Mouse (Mus musculus) embryonic stem cell, embryonic (primary cell): ENCODE measurements around the gene Nacc1.

ENCODE experiments used
- CTCF ChIA-PET, 4 experiments: fragments of 300-600 bp in 2 of 4; fragments of 350-600 bp in 2 of 4; sonication (Branson Sonifier 250); formaldehyde crosslinking; loops; one replicate each; lab custom pipeline; 2022; ENCODE audit warnings: inconsistent platforms in 2 of 4; lab: Charles Lee
- POLR2A ChIA-PET, 4 experiments: fragments of 300-600 bp in 2 of 4; fragments of 350-600 bp in 2 of 4; sonication (Branson Sonifier 250); formaldehyde crosslinking; loops; one replicate each; lab custom pipeline; 2022; ENCODE audit warnings: antibody characterized with exemption in 4 of 4, inconsistent platforms in 1 of 4; lab: Charles Lee

The Nacc1 gene

DNA sequence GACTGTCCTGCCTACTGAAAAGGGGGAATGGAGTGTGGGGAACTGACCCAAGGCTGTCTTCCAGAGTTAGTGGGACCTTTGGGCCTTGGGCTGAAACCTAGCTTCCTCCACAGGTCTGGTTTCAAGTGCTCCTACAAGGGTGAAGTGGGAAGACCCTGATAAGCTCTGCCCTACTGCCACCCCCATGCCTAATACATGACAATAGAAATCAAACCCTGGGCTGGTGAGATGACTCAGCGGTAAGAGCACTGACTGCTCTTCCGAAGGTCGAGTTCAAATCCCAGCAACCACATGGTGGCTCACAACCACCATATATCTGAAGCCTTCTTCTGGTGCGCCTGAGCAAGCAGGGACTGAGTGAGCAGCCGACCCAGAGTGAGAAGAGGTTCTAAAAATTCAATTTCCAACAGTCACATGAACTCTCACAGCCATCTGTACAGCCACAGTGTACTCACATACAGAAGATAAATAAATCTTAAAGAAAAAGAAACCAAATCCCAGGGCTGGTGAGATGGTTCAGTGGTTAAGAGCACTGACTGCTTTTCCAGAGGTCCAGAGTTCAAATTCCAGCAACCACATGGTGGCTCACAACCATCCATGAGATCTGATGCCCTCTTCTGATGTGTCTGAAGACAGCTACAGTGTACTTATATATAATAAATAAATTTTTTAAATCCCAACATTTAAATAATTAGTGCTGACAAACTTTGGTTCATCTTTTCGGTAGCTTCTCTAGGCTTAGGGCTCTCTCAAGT, 18.8 kb downstream of the Nacc1 start:
- POLR2A ChIA-PET: interaction anchor here (0.7 to 31.2 kb wide), 22 partner anchors 9 to 179 kb away, joined by 3 to 557 read pairs (median 4); partner anchors contain the start of genes Trmt1 (in 3 of the 4), Ier2 (in 2 of the 4), Nacc1 (in 2 of the 4) and Lyl1 (in 1 of the 4)
- CTCF ChIA-PET: interaction anchor here in 2 of 4 experiments (0.6 to 1.5 kb wide), 6 partner anchors 14 to 459 kb away, joined by 3 to 10 read pairs (median 4); partner anchors contain the start of gene Nacc1 (in 1 of the 2)

DNA sequence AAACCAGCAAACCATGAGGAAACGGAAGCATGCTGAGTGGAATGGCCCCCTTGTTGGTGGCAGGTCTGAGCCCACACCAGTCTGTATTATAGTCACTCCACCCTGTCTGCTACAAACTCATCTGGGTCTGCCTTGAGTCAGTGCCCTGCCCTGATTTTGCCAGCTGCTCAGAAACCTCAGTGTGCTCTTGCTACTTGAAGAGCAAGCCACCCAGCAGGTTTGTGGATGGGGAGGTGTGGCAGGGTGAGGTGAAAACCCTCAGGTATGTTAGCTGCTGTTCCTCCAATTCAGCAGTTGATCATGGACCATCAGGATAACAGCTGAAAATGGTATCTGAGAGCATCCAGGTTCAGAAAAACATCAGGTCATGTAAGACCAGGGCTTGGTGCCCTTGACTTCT, 19.6 kb downstream of the Nacc1 start:
- ChIA-PET POLR2A (interaction anchor here in 3 of 4 experiments (0.5 to 31.2 kb wide), 14 partner anchors 10 to 180 kb away, joined by 3 to 557 read pairs (median 4); partner anchors contain the start of genes Ier2 (in 2 of the 3), Nacc1 (in 2 of the 3), Trmt1 (in 2 of the 3) and Lyl1 (in 1 of the 3)), CTCF (interaction anchor here in 3 of 4 experiments (0.6 to 1.1 kb wide), 3 partner anchors 19 to 239 kb away, joined by 3 to 8 read pairs (median 5); partner anchors contain the start of gene Nacc1 (in 1 of the 3))

DNA sequence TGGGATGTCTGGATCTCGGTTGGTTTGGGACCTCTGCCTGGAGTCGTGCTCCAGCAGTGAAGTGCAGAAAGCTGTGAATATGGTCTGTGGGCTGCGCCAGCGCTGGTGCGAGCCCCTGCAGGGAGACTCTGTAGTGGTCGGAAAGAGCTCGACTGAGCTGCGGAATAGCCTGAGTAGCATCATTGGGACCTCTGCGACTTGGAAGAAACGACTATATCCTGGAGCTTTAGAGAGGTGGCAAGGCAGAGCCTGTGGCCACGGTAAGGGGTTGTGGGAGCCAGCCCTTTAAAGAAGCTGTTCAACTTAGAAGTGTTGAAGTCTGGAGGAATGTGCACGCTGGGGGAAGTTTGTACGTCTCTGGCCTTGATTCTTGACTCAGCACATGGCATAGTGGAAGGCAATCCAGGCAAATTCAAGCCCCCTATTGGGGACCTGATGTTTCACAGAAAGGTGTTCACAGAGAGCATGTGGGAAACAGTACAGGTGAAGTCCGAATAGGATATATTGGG, 22.2 kb downstream of the Nacc1 start:
- POLR2A ChIA-PET: interaction anchor here (0.7 to 16.5 kb wide), 75 partner anchors 8 to 271 kb away, joined by 3 to 427 read pairs (median 4); partner anchors contain the start of genes Nacc1 (in 3 of the 4), Trmt1 (in 3 of the 4), Calr (in 2 of the 4) and Dnase2a (in 1 of the 4)
- CTCF ChIA-PET: interaction anchor here (0.6 to 1.8 kb wide), 18 partner anchors 10 to 159 kb away, joined by 3 to 13 read pairs (median 3); partner anchors contain the start of genes Nacc1 (in 1 of the 4) and Trmt1 (in 1 of the 4)

DNA sequence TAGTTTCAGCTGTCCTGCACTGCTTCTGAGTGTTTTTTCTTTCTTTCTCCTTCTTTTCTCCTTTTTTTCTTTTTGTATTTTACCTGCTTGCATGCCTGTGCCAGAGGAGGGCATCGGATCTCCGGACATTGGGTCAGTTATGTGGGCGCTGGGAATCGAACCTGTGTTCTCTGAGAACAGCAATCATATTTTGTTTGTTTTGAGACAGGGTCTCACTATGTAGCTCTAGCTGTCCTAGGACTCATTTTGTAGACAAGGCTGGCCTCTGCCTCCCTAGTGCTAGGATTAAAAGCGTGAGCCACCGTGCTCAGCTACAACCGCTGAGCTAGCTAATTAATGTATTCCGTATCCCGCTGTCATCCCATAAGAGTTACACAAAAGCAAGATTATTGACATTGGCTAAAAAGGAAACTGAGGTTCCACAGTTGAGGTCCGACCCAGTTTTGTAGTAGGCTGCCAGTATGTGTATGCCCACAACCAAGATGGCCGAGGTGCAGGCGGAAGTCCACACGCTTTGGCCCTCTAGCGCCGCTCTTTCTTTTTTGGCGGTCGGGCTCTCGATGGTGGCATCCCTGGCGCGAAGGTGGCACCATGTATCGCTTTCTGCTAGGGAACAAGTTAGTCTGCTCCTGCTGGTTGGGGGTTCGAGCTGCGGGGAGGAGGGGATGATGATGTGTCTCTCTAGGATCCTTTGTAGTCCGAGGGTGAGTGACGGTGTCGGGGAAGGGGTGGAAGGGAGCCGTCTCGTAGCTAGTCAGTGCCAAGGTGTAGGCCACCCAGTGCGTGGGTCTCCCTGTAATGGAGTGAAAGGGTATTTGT, 22.9 kb downstream of the Nacc1 start:
- POLR2A ChIA-PET: interaction anchor here (0.6 to 16.5 kb wide), 79 partner anchors 7 to 560 kb away, joined by 3 to 427 read pairs (median 4); partner anchors contain the start of genes Nacc1 (in 3 of the 4), Trmt1 (in 3 of the 4), Calr (in 2 of the 4) and Rad23a (in 2 of the 4)
- CTCF ChIA-PET: interaction anchor here (0.5 to 1.8 kb wide), 20 partner anchors 10 to 549 kb away, joined by 3 to 13 read pairs (median 3); partner anchors contain the start of genes Nacc1 (in 1 of the 4) and Trmt1 (in 1 of the 4)

DNA sequence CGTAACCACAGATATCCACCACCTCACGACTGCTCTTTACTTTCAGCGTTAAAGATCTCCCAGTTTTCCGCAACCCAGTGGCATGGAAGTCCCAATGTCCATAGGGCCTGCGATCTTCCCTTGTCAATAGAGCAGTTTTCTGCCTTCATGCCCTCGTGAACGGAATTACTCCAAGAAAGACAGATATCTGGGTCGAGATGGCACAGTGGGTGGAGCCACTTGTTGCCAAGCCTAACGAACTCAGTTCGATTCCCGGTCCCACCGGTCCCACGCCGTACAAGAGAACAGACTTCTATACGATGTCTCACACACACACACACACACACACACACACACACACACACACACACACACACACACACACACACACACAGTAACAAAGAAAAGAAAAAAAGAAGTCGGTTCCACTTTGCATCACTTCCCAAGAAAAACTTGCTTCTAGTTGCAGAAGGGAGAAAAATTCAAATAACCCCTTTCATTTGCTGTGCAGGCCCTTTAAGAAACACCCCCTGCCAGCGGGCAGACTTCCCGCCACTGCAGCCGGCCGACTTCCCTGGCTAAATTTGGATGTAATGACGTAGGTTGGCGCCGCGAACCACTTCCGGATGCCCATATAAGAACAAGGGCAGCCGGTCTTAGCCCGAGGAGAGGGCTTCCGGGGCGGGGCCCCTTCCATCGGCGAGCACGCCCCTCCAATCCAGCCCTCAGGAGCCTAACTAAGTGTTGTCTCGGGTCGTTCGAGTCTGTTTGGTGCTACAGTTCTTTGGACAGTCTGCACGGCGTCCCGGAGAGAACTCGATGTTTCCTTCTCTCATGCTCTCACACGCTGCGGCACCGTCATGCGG, 24.0 kb downstream of the Nacc1 start:
- CTCF ChIA-PET: interaction anchor here in 1 of 4 experiments (1.4 kb wide), 1 partner anchor 152 kb away, joined by 3 read pairs; no protein-coding TSS in a partner anchor
- POLR2A ChIA-PET: interaction anchor here in 2 of 4 experiments (0.6 to 16.5 kb wide), 26 partner anchors 6 to 559 kb away, joined by 3 to 427 read pairs (median 7); partner anchors contain the start of genes Nacc1 (in 2 of the 2), Trmt1 (in 2 of the 2), Dcaf15 (in 1 of the 2) and G430095P16Rik (in 1 of the 2)

DNA sequence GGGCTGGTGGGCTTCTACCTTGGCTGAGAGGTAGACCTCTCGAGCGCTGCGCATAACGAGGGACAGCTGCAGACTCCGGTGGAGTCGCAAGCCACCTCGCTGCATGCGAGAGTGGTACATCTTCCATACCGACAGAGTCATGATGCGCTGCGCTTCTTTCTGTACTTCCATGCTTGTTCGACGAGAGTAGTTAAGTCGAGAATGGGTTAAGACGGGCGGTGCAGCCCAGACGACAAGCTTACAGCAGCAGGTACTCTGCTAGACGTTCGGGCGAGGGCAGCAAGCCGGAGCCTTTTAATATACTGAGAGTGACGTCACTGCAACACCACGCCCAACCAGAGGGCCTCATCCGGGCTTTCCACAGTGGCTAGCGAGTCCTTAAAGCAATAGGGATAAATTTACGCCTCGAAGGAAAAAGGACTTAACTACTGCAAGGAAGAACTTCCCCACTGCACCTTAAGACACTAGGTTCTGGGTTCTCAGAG, 25.0 kb downstream of the Nacc1 start, which contains the start of gene Ier2:
Ier2 (minus strand) TSS at position 272 of the 485 bp plus-strand sequence.
- ChIA-PET CTCF (interaction anchor here in 2 of 4 experiments (0.6 to 1.1 kb wide), 4 partner anchors 20 to 161 kb away, joined by 3 to 4 read pairs (median 4); partner anchors contain the start of gene Nacc1 (in 1 of the 2)), POLR2A (interaction anchor here (0.5 to 10.9 kb wide), 63 partner anchors 7 to 883 kb away, joined by 3 to 557 read pairs (median 4); partner anchors contain the start of genes Nacc1 (in 4 of the 4), Trmt1 (in 4 of the 4), Calr (in 2 of the 4) and Dand5 (in 1 of the 4))

DNA sequence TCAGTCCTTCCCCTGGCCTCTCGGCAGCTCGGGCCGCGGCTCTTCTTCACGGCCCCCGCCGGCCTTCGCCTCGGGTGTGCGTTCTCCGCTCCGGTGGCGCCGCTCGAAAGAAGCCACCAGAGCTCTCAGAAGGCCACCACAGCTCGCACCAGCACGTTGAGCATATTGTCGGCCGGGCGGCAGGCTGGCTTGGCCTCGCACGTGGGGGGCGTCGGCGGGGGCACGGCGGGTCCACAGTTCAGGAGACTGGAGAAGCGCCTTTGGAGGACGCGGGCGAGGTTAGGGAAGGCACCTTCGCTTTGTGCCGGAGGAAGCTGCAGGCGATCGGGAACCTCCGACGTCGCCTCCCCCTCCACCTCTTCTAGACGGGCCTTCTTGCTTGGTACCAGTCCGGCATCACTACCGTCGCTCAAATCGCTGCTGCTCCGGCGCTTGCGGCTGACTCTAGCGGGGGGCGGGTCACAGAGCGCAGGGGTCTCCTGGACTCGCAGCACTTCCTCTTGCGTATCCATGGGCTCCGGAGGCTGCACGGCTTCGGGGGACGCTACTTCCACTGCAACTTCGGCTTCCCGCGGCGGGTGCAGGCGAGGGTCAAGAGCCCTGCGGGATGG, 25.6 kb downstream of the Nacc1 start:
- CTCF ChIA-PET: interaction anchor here in 2 of 4 experiments (1.0 to 1.1 kb wide), 4 partner anchors 20 to 154 kb away, joined by 3 to 4 read pairs (median 4); partner anchors contain the start of gene Nacc1 (in 1 of the 2)
- POLR2A ChIA-PET: interaction anchor here (0.5 to 10.9 kb wide), 69 partner anchors 7 to 883 kb away, joined by 3 to 557 read pairs (median 4); partner anchors contain the start of genes Nacc1 (in 4 of the 4), Trmt1 (in 4 of the 4), Calr (in 2 of the 4) and Gcdh (in 2 of the 4)

DNA sequence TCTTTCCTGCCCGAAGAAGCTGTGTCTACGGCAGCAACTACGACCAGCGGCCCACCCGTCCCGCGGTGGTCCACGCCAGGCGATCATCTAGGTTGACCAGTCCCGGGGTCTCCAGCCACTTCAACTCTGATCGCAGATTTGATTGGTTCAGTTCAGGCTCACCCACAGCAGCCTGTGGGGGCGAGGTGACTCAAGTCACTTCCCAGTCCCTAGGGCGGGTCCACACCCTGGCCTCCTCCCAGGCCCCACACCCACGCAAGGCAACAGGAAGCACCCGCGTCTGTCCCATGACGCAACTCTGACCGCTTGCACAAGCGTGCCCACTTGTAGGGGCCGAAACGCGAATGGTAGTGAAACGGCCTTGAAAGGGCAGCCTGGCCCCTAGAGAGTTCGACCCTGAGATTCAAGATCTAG, 26.2 kb downstream of the Nacc1 start:
- CTCF ChIA-PET: interaction anchor here in 3 of 4 experiments (0.6 to 2.0 kb wide), 6 partner anchors 19 to 192 kb away, joined by 3 to 8 read pairs (median 4); no protein-coding TSS in a partner anchor

DNA sequence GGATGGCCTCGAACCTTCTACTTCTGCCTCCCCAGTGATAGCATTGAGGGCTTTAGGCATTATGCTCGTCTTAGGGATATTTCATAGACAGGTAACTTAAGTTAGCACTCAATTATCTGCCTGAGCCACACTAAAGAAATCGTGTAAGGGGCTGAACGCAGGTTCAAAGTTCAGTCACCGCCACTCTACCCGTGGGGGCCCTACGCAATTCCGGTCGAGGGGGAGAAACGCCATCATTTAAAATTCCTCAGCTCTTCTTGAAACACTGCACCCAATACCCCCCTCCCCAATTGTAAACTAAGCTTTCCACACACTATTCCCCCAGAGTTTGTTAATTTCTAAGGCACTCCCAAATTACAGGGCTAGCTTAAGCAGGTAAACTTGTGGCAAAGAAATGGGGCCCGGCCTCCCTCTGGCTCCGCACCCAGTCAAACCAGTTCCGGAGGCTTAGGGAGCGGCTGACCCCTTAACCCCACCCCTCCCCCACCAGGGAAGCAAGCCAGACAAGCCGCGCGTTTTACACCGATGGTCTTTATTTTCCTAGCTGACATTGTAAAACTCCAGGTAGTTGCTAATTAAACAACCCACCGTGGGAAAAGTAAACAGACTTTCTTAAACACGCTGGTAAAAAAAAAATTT, 26.7 kb downstream of the Nacc1 start:
- ChIA-PET CTCF (interaction anchor here (0.6 to 2.0 kb wide), 15 partner anchors 10 to 706 kb away, joined by 3 to 9 read pairs (median 3); partner anchors contain the start of genes Asf1b (in 1 of the 4), Dnase2a (in 1 of the 4) and Nacc1 (in 1 of the 4)), POLR2A (interaction anchor here (0.5 to 10.9 kb wide), 73 partner anchors 7 to 842 kb away, joined by 3 to 557 read pairs (median 6); partner anchors contain the start of genes Nacc1 (in 4 of the 4), Trmt1 (in 4 of the 4), Calr (in 2 of the 4) and Dcaf15 (in 1 of the 4))

More for the DNA sequence above, 26.2 kb downstream of the Nacc1 start:
- POLR2A ChIA-PET: interaction anchor here (0.5 to 10.9 kb wide), 57 partner anchors 8 to 843 kb away, joined by 3 to 557 read pairs (median 7); partner anchors contain the start of genes Nacc1 (in 4 of the 4), Trmt1 (in 4 of the 4), Calr (in 2 of the 4) and Dcaf15 (in 1 of the 4)

DNA sequence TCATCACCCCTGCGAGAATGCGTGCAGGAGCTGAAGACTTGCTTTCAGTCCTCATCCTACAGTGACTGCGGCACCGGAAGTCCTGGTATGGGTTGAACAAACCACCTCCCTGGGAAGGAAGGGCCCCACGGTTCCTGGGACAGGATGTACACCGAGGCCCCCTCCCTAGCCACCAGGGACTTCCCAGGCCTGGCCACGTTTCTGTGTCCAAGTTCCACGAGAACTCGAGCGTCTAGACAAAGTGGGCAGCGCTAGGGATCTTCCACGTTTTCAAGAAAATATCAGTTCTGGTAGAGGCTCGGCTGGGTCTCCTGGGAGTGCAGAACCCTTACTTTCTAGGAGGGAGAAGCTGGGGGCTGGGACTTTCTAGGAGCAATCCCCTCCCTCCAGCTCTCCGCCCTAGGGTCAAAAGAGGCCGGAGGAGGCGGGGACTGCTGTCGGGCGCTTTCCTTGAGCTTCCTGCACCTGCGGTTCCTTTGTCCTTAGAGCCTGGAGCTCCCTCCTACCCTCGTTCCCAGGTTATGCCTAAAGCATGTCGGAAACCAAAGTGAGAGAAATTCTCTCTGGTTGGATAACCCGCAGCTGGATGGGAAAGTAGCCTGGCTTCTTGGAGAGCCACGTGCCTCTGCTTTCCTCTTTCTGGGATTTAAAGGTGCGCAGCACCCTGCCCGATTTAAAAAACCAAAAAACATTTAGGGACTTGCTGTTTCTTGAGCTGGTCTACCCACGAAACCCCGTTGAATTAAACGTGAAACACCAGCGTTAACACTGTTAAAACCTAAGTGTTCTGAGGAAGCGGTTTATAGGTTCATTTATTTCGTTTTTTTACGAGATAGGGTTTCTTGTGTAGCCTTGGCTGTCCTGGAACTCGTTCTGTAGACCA, 27.5 kb downstream of the Nacc1 start:
- CTCF ChIA-PET: interaction anchor here (0.5 to 2.1 kb wide), 22 partner anchors 9 to 705 kb away, joined by 3 to 9 read pairs (median 3); partner anchors contain the start of genes Asf1b (in 1 of the 4), Dcaf15 (in 1 of the 4), Dnase2a (in 1 of the 4) and Nacc1 (in 1 of the 4)

DNA sequence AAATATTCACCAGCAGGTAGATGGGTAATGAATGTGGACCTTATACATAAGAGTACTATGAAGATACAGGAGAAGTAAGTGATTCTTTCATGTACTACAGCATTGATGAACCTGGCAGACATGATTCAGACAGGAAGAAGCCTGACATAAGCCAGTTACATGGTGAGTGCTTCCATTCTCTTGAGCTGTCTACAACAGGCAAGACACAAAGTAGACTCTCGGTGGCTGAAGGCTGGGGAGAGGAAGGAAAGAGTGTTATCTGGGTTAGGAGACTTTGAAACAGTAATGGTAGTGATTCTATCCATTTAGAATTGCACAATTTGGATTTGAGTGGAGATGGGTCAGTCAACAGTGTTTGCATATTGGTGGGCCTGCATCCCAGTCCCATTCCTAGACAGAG, 28.7 kb downstream of the Nacc1 start:
- POLR2A ChIA-PET: interaction anchor here (0.6 to 10.9 kb wide), 34 partner anchors 10 to 472 kb away, joined by 3 to 557 read pairs (median 6); partner anchors contain the start of genes Nacc1 (in 4 of the 4), Trmt1 (in 4 of the 4) and Syce2 (in 1 of the 4)
- CTCF ChIA-PET: interaction anchor here in 3 of 4 experiments (0.6 to 2.1 kb wide), 5 partner anchors 9 to 302 kb away, joined by 3 to 5 read pairs (median 3); no protein-coding TSS in a partner anchor

More for the DNA sequence above, 27.5 kb downstream of the Nacc1 start:
- POLR2A ChIA-PET: interaction anchor here (0.6 to 10.9 kb wide), 99 partner anchors 6 to 786 kb away, joined by 3 to 557 read pairs (median 4); partner anchors contain the start of genes Nacc1 (in 4 of the 4), Trmt1 (in 4 of the 4), Calr (in 3 of the 4) and Ccdc130 (in 2 of the 4)

DNA sequence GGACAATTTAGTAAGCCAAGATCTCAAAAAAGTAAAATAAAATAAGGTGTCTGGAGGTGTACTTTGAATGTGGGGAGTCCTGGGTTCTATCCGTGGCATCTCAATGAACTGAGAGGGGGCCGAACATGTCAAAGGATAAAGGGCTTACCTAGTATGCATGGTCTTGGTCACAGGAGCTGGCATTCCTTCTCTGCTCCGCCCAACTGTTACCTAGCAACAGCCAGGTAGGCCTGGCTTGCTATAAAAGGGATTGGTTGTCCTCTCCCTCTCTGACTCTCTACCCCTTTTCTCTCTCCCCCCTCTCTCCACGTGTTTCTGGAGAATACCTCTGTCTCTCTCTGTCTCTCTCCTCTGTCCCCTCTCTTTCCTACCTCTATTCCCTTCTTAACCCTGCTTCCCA, 30.0 kb downstream of the Nacc1 start:
- POLR2A ChIA-PET: interaction anchor here in 3 of 4 experiments (0.5 to 10.9 kb wide), 31 partner anchors 8 to 702 kb away, joined by 3 to 557 read pairs (median 4); partner anchors contain the start of genes Nacc1 (in 2 of the 3), Trmt1 (in 2 of the 3), Asf1b (in 1 of the 3) and Calr (in 1 of the 3)
- CTCF ChIA-PET: interaction anchor here in 3 of 4 experiments (0.6 to 1.8 kb wide), 7 partner anchors 10 to 158 kb away, joined by 3 to 7 read pairs (median 5); no protein-coding TSS in a partner anchor
